Mouse (Mus musculus) kidney, embryonic 14.5 days (tissue): ENCODE measurements around the gene Tmem63b. TPM values are rescaled to one million over a fixed set of nuclear protein-coding genes. Genes with fewer than 3 reads are reported as not detected.
A peak's percentile ranks its signal among the peaks of the same experiment; 100 is the strongest.

Experiments
- ATAC-seq: fragments of 200-750 bp; cut with Nextera tagmentation; 2 replicates; pipeline ENCODE4 v1.8.0; 2017; ENCODE audit warnings: moderate number of reproducible peaks, mild to moderate bottlenecking, moderate TSS enrichment, moderate library complexity; ENCODE audit not compliant: low FRiP score, low TSS enrichment
- H3K27ac ChIP-seq: fragments of 300-500 bp; sonication (generic); 2 replicates; pipeline ENCODE4 v1.5.1; 2014; ENCODE audit warnings: low read depth, mild to moderate bottlenecking, low read length, moderate library complexity, mixed read lengths
- H3K27me3 ChIP-seq: fragments of 300-500 bp; sonication (generic); 2 replicates; pipeline ENCODE4 v1.6.1; 2014; ENCODE audit warnings: mild to moderate bottlenecking, low read length; ENCODE audit not compliant: control insufficient read depth, insufficient read depth
- H3K36me3 ChIP-seq: fragments of 300-500 bp; sonication (generic); 2 replicates; pipeline ENCODE4 v1.6.1; 2014; ENCODE audit warnings: low read length, mixed read lengths; ENCODE audit not compliant: control insufficient read depth, insufficient read depth
- H3K4me1 ChIP-seq: fragments of 300-500 bp; sonication (generic); 2 replicates; pipeline ENCODE4 v1.6.1; 2014; ENCODE audit warnings: low read length, mixed read lengths; ENCODE audit not compliant: control insufficient read depth, insufficient read depth
- H3K4me2 ChIP-seq: fragments of 300-500 bp; sonication (generic); replicated peaks from 2 replicates; pipeline ENCODE4 v1.6.1; 2014; ENCODE audit warnings: low read depth, mild to moderate bottlenecking, low read length
- H3K4me3 ChIP-seq: fragments of 300-500 bp; sonication (generic); 2 replicates; pipeline ENCODE4 v1.5.1; 2014; ENCODE audit warnings: mild to moderate bottlenecking, low read length
- H3K9ac ChIP-seq: fragments of 300-500 bp; sonication (generic); 2 replicates; pipeline ENCODE4 v1.6.1; 2014; ENCODE audit warnings: low read depth, mild to moderate bottlenecking, low read length, moderate library complexity
- H3K9me3 ChIP-seq: fragments of 300-500 bp; sonication (generic); 2 replicates; pipeline ENCODE4 v1.6.1; 2016; ENCODE audit warnings: low read length; ENCODE audit not compliant: control insufficient read depth
- WGBS: fragments of 180-500 bp; shearing (Covaris S2); extraction: QIAGEN DNeasy Blood & Tissue Kit; methylation state at CpG from one replicate; pipeline ENCODE4 v1.1.7; 2014; 5-methylcytosine and 5-hydroxymethylcytosine counted together
- polyA plus RNA-seq: library from polyadenylated mRNA; unstranded; fragments of >200 nt; fragmentation: Nextera tagmentation; extraction: Ambion mirVana; gene quantifications from 2 replicates; pipeline ENCODE4 v1.2.1, GENCODE M21; 2014

The Tmem63b gene
- polyA plus RNA-seq: 23.1 and 28.0 TPM in 2 replicates

GRCm38 (mm10) chr17:45686716-45687115 is at the start of gene Tmem63b:
Gene Tmem63b, minus strand, starts transcription at chr17:45686905.
- 3% methylated on average over 12 of the region's 12 CpGs for WGBS
- H3K9ac ChIP-seq: peak within 1 kb of the TSS; percentile 85
- 0 out of 2 replicates have a peak, but pooled peaks have one; percentile 5 for ATAC-seq

GRCm38 (mm10) chr17:45735382-45736310 is 48.9 kb upstream of the Tmem63b start:
- H3K4me2 ChIP-seq: peak overlapping the region; percentile 74
- H3K27ac ChIP-seq: peak overlapping the region; percentile 94
- peak; percentile 38 for ATAC-seq
- H3K4me3 ChIP-seq: peak overlapping the region; percentile 45
- H3K27me3 ChIP-seq: no peaks in the 10 kb centered on the region
- peaks cover 27% of the 10 kb centered on the region for H3K4me1 ChIP-seq
- no peaks in the 10 kb centered on the region for H3K36me3 ChIP-seq
- no peaks in the 10 kb centered on the region for H3K9me3 ChIP-seq
- peak overlapping the region; percentile 73; the same call in 1 of the 2 replicates for H3K9ac ChIP-seq
- WGBS: 6% methylated on average over 10 of the region's 10 CpGs

More at GRCm38 (mm10) chr17:45686716-45687115, at the start of gene Tmem63b:
- Histone ChIP-seq H3K4me1 (peaks cover 12% of the 10 kb centered on the region), H3K4me2 (peak within 1 kb of the TSS; percentile 88), H3K4me3 (peak within 1 kb of the TSS; percentile 89), H3K36me3 (no peaks in the 10 kb centered on the region), H3K27me3 (no peaks in the 10 kb centered on the region), H3K9me3 (peaks cover 1% of the 10 kb centered on the region; the same call in 1 of the 2 replicates), H3K27ac (peak within 1 kb of the TSS; percentile 85)

DNA sequence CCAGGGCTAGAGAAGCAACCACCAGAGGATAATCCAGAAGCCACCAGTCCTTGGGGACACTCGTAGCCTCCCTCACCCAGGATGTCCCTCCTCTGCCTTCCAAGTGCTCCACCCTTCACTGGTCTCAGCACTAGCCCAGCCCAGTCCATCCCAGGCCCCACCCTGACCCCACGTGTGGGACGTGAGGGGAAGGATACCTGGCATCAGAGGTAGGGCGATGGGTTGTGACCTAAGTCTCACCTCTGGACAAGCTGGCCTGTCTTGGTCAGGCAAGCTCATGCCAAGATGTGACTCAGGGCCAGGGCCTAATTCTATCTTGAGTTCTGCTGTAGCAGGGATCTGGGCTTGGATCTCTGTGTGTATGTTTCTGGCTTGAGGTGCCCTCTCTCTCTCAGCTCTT is 48.2 kb upstream of the Tmem63b start:
- 69% methylated on average over 4 of the region's 4 CpGs for whole genome bisulfite sequencing
- Histone ChIP-seq H3K27ac (0 out of 2 replicates have a peak overlapping the region, but pooled peaks have one; percentile 94), H3K27me3 (no peaks in the 10 kb centered on the region), H3K9ac (no peak overlapping the region), H3K4me1 (peaks cover 27% of the 10 kb centered on the region), H3K4me2 (no peak overlapping the region), H3K4me3 (no peak overlapping the region), H3K9me3 (no peaks in the 10 kb centered on the region), H3K36me3 (no peaks in the 10 kb centered on the region)
- no peak for ATAC-seq

DNA sequence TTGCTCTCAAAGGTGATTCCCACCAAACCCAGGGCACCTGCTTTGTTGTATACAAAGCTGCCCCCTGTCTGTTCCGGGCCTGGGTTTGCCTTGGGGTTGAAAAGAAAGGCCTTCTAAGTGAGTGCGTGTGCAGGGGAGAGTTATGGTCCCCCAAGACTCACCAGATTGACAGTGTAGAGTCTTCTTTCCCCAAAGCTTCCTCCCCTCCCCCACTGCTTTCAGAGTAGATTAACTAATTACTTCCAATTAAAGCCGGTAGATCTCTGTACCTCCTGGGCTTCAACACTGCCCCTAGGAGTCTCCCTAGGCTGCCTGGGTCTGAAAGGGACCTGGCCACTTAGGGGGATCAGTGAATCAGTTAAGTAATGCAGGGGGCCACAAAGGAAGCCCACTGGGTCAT is 47.6 kb upstream of the Tmem63b start:
- peak overlapping the region; percentile 83 for H3K4me2 ChIP-seq
- no peaks in the 10 kb centered on the region for H3K36me3 ChIP-seq
- no peak for ATAC-seq
- peak overlapping the region; percentile 37; the same call in 1 of the 2 replicates for H3K27ac ChIP-seq
- 17% methylated on average over 3 of the region's 3 CpGs for WGBS
- no peaks in the 10 kb centered on the region for H3K9me3 ChIP-seq
- H3K9ac ChIP-seq: peak overlapping the region; percentile 32; the same call in 1 of the 2 replicates
- no peak overlapping the region for H3K4me3 ChIP-seq
- no peaks in the 10 kb centered on the region for H3K27me3 ChIP-seq
- peaks cover 27% of the 10 kb centered on the region for H3K4me1 ChIP-seq

GRCm38 (mm10) chr17:45733735-45734301 is 47.1 kb upstream of the Tmem63b start, which contains the start of gene 1600014C23Rik:
Gene 1600014C23Rik, minus strand, starts transcription at chr17:45733844.
- Histone ChIP-seq H3K4me1 (peaks cover 27% of the 10 kb centered on the region), H3K4me2 (peak within 1 kb of the TSS; percentile 83), H3K9me3 (no peaks in the 10 kb centered on the region), H3K27ac (peak within 1 kb of the TSS; percentile 37; the same call in 1 of the 2 replicates), H3K9ac (peak within 1 kb of the TSS; percentile 32), H3K36me3 (no peaks in the 10 kb centered on the region), H3K4me3 (peak within 1 kb of the TSS; percentile 25), H3K27me3 (no peaks in the 10 kb centered on the region)
- no peak for ATAC-seq
- under 1% methylated on average over 38 of the region's 41 CpGs for WGBS

DNA sequence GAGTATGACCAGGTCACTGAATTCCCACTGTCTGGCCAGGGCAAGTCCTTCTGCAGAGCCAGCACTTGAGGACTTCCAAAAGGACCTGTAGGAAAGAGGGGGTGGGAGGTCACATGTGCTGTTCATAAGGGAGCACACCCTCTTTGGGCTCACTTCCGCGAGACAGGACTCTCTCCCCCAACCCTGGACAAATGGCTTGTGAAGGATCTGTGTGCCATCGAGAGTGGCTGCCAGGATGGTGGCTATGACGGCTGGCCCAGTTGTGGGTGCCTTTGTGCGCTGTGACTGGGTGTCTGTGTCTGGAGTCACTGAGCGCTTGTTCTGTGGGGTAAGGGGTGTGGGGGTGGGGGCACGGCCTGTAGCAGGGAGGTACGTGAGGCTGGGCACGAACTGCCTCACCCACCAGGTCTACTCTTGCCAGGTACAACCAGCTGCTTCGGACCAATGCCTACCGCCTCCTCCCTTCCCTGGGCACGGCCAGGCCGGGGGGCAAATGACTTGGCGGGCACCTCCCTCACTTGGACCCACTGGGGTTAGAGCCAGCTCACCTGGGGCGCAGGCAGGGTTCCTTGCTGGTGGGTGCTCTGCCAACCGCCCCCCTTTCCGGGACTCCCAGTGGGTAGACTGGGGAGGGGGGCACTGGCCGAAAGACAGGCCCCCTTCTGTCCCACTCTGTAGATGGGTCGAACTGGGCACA is 46.5 kb upstream of the Tmem63b start:
- H3K9ac ChIP-seq: peak overlapping the region; percentile 32
- peak overlapping the region; percentile 83 for H3K4me2 ChIP-seq
- no peaks in the 10 kb centered on the region for H3K27me3 ChIP-seq
- H3K27ac ChIP-seq: no peak overlapping the region
- H3K36me3 ChIP-seq: no peaks in the 10 kb centered on the region
- H3K4me1 ChIP-seq: peaks cover 27% of the 10 kb centered on the region
- ATAC-seq: no peak
- WGBS: 57% methylated on average over 19 of the region's 19 CpGs
- peak overlapping the region; percentile 25 for H3K4me3 ChIP-seq
- H3K9me3 ChIP-seq: no peaks in the 10 kb centered on the region

GRCm38 (mm10) chr17:45731172-45731864 is 44.6 kb upstream of the Tmem63b start:
- Histone ChIP-seq H3K9me3 (no peaks in the 10 kb centered on the region), H3K9ac (no peak overlapping the region), H3K4me3 (no peak overlapping the region), H3K36me3 (no peaks in the 10 kb centered on the region), H3K27me3 (no peaks in the 10 kb centered on the region), H3K27ac (no peak overlapping the region), H3K4me1 (peaks cover 19% of the 10 kb centered on the region), H3K4me2 (no peak overlapping the region)
- WGBS: 28% methylated on average over 9 of the region's 9 CpGs
- no peak for ATAC-seq

- H3K27ac ChIP-seq: no peak overlapping the region
- ATAC-seq: no peak
- peaks cover 13% of the 10 kb centered on the region for H3K4me1 ChIP-seq
- H3K4me3 ChIP-seq: no peak overlapping the region
- WGBS: 86% methylated on average over 4 of the region's 4 CpGs
- H3K4me2 ChIP-seq: no peak overlapping the region
- H3K27me3 ChIP-seq: no peaks in the 10 kb centered on the region
- no peak overlapping the region for H3K9ac ChIP-seq
- H3K36me3 ChIP-seq: no peaks in the 10 kb centered on the region
- no peaks in the 10 kb centered on the region for H3K9me3 ChIP-seq
Observed at GRCm38 (mm10) chr17:45730696-45731095, 44.0 kb upstream of the Tmem63b start.
